Mouse (Mus musculus) olfactory bulb, adult 2 months (tissue): ENCODE data around the gene Pomgnt2.

Source experiments
- CTCF ChIP-seq: fragments of 200-500 bp; IDR thresholded peaks from 2 replicates; pipeline ENCODE4 v1.5.1; 2012; ENCODE audit warnings: low read depth, mild to moderate bottlenecking, low read length, moderate library complexity; ENCODE audit not compliant: insufficient read depth
- POLR2A ChIP-seq: fragments of 200-500 bp; IDR thresholded peaks from 2 replicates; pipeline ENCODE4 v1.6.1; 2012; ENCODE audit warnings: mild to moderate bottlenecking, low read depth, low read length, moderate library complexity; ENCODE audit not compliant: insufficient read depth

GRCm38 (mm10) chr9:121995508-121996131, 1.3 kb downstream of the Pomgnt2 start:
- TF ChIP-seq CTCF: 0 out of 2 replicates have a peak, but pooled peaks have one; percentile 10
- no peak; the same call in 1 of the 2 replicates for TF ChIP-seq POLR2A
